Mouse (Mus musculus) hindlimb bud, embryonic 11.5 days (tissue): ENCODE measurements around the gene E2f2.

ENCODE experiments used
- DNase-seq: peaks from one replicate; pipeline ENCODE4 v3.0.0-alpha.2; 2012; ENCODE audit warnings: low read depth, low spot score; ENCODE audit errors: extremely low spot score

Gene E2f2

DNA sequence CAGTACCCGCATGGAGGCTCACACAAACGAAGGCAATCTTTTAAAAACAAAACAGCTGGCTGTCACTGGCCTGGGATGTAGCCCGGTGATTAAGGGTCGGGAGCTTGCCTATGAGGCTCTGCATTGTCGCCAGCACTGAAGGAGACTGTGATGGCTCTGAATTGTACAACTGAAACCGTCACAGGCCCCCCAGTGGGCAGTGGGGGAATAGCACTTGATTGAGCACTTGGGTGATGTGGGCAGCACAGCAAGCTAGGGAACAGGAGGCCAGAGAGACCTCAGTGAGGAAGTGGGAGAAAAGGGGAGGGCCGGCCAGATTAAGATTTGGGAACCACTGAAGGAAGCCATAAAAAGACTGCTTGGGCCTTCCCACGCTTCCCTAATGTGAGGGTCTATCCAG lies 67.4 kb downstream of the E2f2 start:
- DNase-seq, result no peak

DNA sequence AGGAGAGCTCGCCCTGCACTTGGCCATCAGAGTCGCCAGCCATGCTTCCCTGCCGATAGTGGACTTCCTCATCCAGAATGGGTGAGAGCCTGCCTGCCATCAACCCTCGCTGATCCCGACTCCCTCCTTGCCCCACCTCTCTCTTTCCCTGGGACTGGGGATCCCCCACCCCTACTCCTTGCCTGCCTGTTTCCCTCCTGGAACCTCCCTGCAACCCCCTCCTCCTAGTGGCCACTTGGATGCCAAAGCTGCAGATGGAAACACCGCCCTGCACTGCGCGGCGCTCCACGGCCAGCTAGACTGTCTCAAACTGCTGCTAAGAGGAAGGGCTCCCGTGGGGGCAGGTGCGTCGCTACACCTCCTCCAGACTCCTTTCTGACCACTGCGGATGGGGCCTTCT lies 67.9 kb downstream of the E2f2 start:
- DNase-seq, result no peak

DNA sequence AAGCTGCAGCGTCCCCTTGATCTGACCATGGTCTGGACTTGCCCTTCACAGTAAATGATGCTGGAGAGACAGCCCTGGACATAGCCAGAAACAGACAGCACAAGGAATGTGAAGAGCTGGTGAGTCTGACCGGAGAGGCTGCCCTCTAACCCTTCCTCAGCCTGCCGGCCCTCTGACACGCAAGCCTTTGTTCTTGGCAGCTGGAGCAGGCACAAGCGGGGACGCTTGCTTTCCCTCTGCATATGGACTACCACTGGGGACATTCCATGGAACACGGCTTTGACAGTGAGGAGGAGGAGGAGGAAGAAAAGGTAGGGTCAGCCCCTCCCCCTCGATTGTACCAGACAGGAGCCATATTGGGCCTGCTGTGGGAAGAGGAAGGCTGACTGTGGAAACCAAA lies 68.8 kb downstream of the E2f2 start:
- DNase-seq, result no peak

DNA sequence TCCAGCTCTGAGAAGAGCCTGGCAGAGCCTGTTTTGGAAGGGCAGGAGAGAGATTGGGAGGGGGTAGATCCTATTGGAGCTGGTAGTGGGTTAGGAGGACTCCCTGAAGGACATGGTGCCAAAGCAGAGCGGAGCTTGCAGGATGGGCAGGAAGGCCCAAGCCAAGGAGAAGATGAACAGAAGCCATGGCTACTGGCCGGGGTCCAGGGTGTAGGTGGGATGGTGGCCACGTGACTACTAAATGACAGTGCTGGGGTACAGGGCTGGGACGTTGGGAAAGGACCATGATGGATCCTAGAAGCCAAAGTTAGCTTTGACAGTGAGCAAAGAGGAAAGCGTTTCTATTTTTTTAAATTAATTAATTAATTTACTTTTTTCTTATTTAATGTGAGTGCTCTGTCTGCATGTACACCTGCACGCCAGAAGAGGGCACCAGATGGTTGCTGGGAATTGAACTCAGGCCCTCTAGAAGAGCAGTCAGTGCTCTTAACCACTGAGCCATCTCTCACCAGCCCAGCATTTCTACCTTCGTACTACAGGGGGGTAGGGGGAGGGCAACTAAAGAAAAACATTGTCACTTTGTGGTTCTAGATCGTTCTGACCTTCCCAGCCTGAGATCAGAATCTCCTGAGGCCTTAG lies 70.0 kb downstream of the E2f2 start:
- no peak for DNase-seq

GRCm38 (mm10) chr4:136242728-136243127 lies 70.5 kb downstream of the E2f2 start:
- no peak for DNase-seq

DNA sequence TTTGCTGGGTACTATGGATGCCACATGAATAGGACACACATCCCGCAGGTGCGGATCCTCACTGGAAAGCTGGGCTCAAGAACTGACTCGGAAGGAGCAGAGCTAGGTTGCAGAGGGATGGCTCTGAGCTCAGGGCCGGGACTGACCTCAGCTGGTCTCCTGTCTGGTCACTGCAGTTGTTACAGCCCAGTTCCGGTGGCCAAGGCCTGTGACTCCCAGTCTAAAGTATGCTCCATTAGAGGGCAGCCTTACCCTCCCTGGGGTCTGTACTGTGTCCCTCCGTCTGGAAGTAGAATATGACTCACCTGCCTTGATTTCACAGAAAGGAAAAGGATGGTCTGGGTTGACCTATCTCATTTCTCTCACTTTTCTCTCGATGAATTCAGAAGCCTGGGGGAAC lies 72.0 kb downstream of the E2f2 start:
- no peak for DNase-seq
